Mouse (Mus musculus) lung, postnatal 10 days (tissue): ENCODE data around the gene Zdhhc5.

Source experiments
- DNase-seq: peaks from one replicate; pipeline ENCODE4 v3.0.0; 2021

Gene Zdhhc5

GRCm38 (mm10) chr2:84638428-84639220 is 76.4 kb downstream of the Zdhhc5 start:
- DNase-seq, result no peak
